Mouse (Mus musculus) gastrocnemius, adult 2 months (tissue): ENCODE results near the gene Eno1. TPM values are rescaled to one million over a fixed set of nuclear protein-coding genes. Genes with fewer than 3 reads are reported as not detected.

ENCODE experiments used
- DNase-seq: peaks from one replicate; pipeline ENCODE4 v3.0.0; 2022
- H3K27ac ChIP-seq: fragments of 200-600 bp; 2 replicates; pipeline ENCODE4 v1.8.1; 2022; ENCODE audit warnings: mild to moderate bottlenecking
- H3K4me3 ChIP-seq: fragments of 200-600 bp; 2 replicates; pipeline ENCODE4 v1.8.1; 2022; ENCODE audit warnings: mild to moderate bottlenecking, moderate library complexity
- CTCF ChIP-seq: fragments of 200-600 bp; IDR thresholded peaks from 2 replicates; pipeline ENCODE4 v1.8.1; 2022; ENCODE audit warnings: antibody characterized with exemption, mild to moderate bottlenecking, moderate library complexity
- intact Hi-C: fragments of 180-260 bp; cut with DNase I; formaldehyde crosslinking; loops from one replicate; pipeline ENCODE4 v1.15.1; 2025
- total RNA-seq, 2 experiments: library from RNA; stranded (reverse); gene quantifications; 2 replicates each; pipeline ENCODE4 v1.2.3; 2021

Gene Eno1
- total RNA-seq, 2 experiments from 2014 or later: 68.1 to 92.0 TPM

GRCm38 (mm10) chr4:150230460-150231407, 5.8 kb upstream of the Eno1 start:
- H3K27ac ChIP-seq: peak overlapping the region; percentile 89
- intact Hi-C loops: loop anchor here (10.0 kb wide), 1 partner anchor 226 kb away; the partner anchor contains the start of gene H6pd
- DNase-seq: peak; percentile 88
- peak overlapping the region; percentile 7 for H3K4me3 ChIP-seq
- TF ChIP-seq CTCF: peak; percentile 37

- intact Hi-C loops: loop anchor here (10.0 kb wide), 1 partner anchor 227 kb away; the partner anchor contains the start of gene H6pd
- DNase-seq: peak; percentile 73
These were observed 4.7 kb upstream of the Eno1 start for GRCm38 (mm10) chr4:150231871-150232270.

GRCm38 (mm10) chr4:150234599-150235327, 1.8 kb upstream of the Eno1 start:
- Histone ChIP-seq H3K4me3 (no peak overlapping the region), H3K27ac (peak overlapping the region; percentile 100)
- intact Hi-C loops: loop anchor here (10.0 kb wide), 1 partner anchor 230 kb away; the partner anchor contains the start of gene H6pd
- DNase-seq: peak; percentile 47
- no peak for TF ChIP-seq CTCF

More at GRCm38 (mm10) chr4:150231871-150232270, 4.7 kb upstream of the Eno1 start:
- peak overlapping the region; percentile 89 for H3K27ac ChIP-seq
- no peak for TF ChIP-seq CTCF
- H3K4me3 ChIP-seq: peak overlapping the region; percentile 7

- intact Hi-C loops: loop anchor here (10.0 kb wide), 1 partner anchor 231 kb away; the partner anchor contains the start of gene H6pd
- H3K27ac ChIP-seq: peak overlapping the region; percentile 100
- H3K4me3 ChIP-seq: no peak overlapping the region
- no peak for DNase-seq
- TF ChIP-seq CTCF: no peak
These were observed 936 bp upstream of the Eno1 start for GRCm38 (mm10) chr4:150235585-150235984.

- DNase-seq: no peak
- intact Hi-C loops: loop anchor here (10.0 kb wide), 1 partner anchor 231 kb away; the partner anchor contains the start of gene H6pd
- H3K27ac ChIP-seq: peak overlapping the region; percentile 100
- H3K4me3 ChIP-seq: peak overlapping the region; percentile 74
- no peak for TF ChIP-seq CTCF
These were observed 490 bp upstream of the Eno1 start for GRCm38 (mm10) chr4:150236031-150236430.

- Histone ChIP-seq H3K27ac (peak overlapping the region; percentile 100), H3K4me3 (peak overlapping the region; percentile 74)
- intact Hi-C loops: loop anchor here (10.0 kb wide), 1 partner anchor 233 kb away; the partner anchor contains the start of gene H6pd
- TF ChIP-seq CTCF: no peak
- DNase-seq: peak; percentile 58
These were observed 1.3 kb downstream of the Eno1 start for GRCm38 (mm10) chr4:150237636-150238361.

- intact Hi-C loops: loop anchor here (10.0 kb wide), 1 partner anchor 234 kb away; the partner anchor contains the start of gene H6pd
These were observed 2.0 kb downstream of the Eno1 start for GRCm38 (mm10) chr4:150238433-150239086.

GRCm38 (mm10) chr4:150239087-150239480, 2.6 kb downstream of the Eno1 start:
- peak overlapping the region; percentile 74 for H3K4me3 ChIP-seq
- TF ChIP-seq CTCF: no peak
- intact Hi-C loops: loop anchor here (10.0 kb wide), 1 partner anchor 234 kb away; the partner anchor contains the start of gene H6pd
- no peak for DNase-seq
- peak overlapping the region; percentile 100 for H3K27ac ChIP-seq

More at GRCm38 (mm10) chr4:150238433-150239086, 2.0 kb downstream of the Eno1 start:
- H3K27ac ChIP-seq: peak overlapping the region; percentile 100
- peak; percentile 61 for DNase-seq
- no peak for TF ChIP-seq CTCF
- peak overlapping the region; percentile 74 for H3K4me3 ChIP-seq

GRCm38 (mm10) chr4:150239503-150239902, 3.0 kb downstream of the Eno1 start:
- intact Hi-C loops: loop anchor here (10.0 kb wide), 1 partner anchor 235 kb away; the partner anchor contains the start of gene H6pd
- TF ChIP-seq CTCF: no peak

GRCm38 (mm10) chr4:150239951-150240368, 3.4 kb downstream of the Eno1 start:
- Histone ChIP-seq H3K4me3 (peak overlapping the region; percentile 74), H3K27ac (peak overlapping the region; percentile 100)
- no peak; the same call in none of the 2 replicates for TF ChIP-seq CTCF
- peak; percentile 60 for DNase-seq
- intact Hi-C loops: loop anchor here (2.0 to 10.0 kb wide), 2 partner anchors 21 to 235 kb away; partner anchors contain the start of gene H6pd

More at GRCm38 (mm10) chr4:150239503-150239902, 3.0 kb downstream of the Eno1 start:
- DNase-seq: no peak
- Histone ChIP-seq H3K4me3 (peak overlapping the region; percentile 74), H3K27ac (peak overlapping the region; percentile 100)

- intact Hi-C loops: loop anchor here (2.0 kb wide), 1 partner anchor 22 kb away; no protein-coding TSS in a partner anchor
- peak overlapping the region; percentile 100 for H3K27ac ChIP-seq
- DNase-seq: no peak
These were observed 3.9 kb downstream of the Eno1 start for GRCm38 (mm10) chr4:150240381-150240886.

More at GRCm38 (mm10) chr4:150240381-150240886, 3.9 kb downstream of the Eno1 start:
- TF ChIP-seq CTCF: no peak
- H3K4me3 ChIP-seq: peak overlapping the region; percentile 43
